Mouse (Mus musculus): Measurements from ENCODE around the gene Trap1a.

The Trap1a gene

GRCm38 (mm10) chrX:139369122-139369521 lies 35.6 kb downstream of the Trap1a start:
- no peak for DNase-seq (ENCODE audit: low read depth, low spot score)
- Histone ChIP-seq H3K36me3 (ENCODE audit: control insufficient read depth, insufficient read depth, low read length, poor library complexity, severe bottlenecking) (no peaks in the 10 kb centered on the region), H3K27me3 (ENCODE audit: control insufficient read depth, insufficient read depth, low read length, poor library complexity, severe bottlenecking) (no peaks in the 10 kb centered on the region)

GRCm38 (mm10) chrX:139372665-139373064 lies 39.2 kb downstream of the Trap1a start:
- Histone ChIP-seq H3K27me3 (ENCODE audit: control insufficient read depth, insufficient read depth, low read length, poor library complexity, severe bottlenecking) (no peaks in the 10 kb centered on the region), H3K36me3 (ENCODE audit: control insufficient read depth, insufficient read depth, low read length, poor library complexity, severe bottlenecking) (no peaks in the 10 kb centered on the region)
- DNase-seq (ENCODE audit: low read depth, low spot score): no peak
